Mouse (Mus musculus) bone marrow macrophage, adult 2 months (primary cell): Measurements from ENCODE around the gene Siglecf.

Experiments used
- CTCF ChIP-seq: IDR thresholded peaks from 2 replicates; pipeline ENCODE4 v1.5.1; 2012; ENCODE audit warnings: low read depth, mild to moderate bottlenecking, low read length, moderate library complexity
- POLR2A ChIP-seq: IDR thresholded peaks from 2 replicates; pipeline ENCODE4 v1.6.1; 2012; ENCODE audit warnings: mild to moderate bottlenecking, low read depth, low read length, borderline replicate concordance

GRCm38 (mm10) chr7:43353118-43353517, 2.0 kb downstream of the Siglecf start:
- TF ChIP-seq CTCF, result no peak
- no peak for TF ChIP-seq POLR2A
